ENCODE assay signal across 8 mouse cellular contexts in genomic region chr4:129640638-129641467, GRCm38 (mm10). TPM values are rescaled to one million over a fixed set of nuclear protein-coding genes. Genes with fewer than 3 reads are reported as not detected.
DNase-seq lines count a peak whose midpoint lies in the region; ATAC-seq and TF ChIP-seq lines count a peak whose summit lies in the region.

Txlna (minus strand) TSS chr4:129641065.

- peak; percentile 95 to 96 for DNase-seq in gastrocnemius, adult 8-10 months (ENCODE audit: low spot score in 2 of 2)
- peak; percentile 96 for DNase-seq in hindlimb bud, embryonic 11.5 days (ENCODE audit: extremely low spot score, low read depth, low spot score)
- peak; percentile 95 to 97 for DNase-seq in left cerebral cortex, adult 8-10 months (ENCODE audit: low spot score in 2 of 2)
- DNase-seq in right cerebral cortex, postnatal 10 days (ENCODE audit: low spot score in 2 of 2), result peak; percentile 98 to 99
- DNase-seq in urinary bladder, postnatal 25 days (ENCODE audit: low spot score), result peak; percentile 87

- peaks cover 62% of the 10 kb centered on the region for H3K36me3 ChIP-seq in megakaryocyte, embryonic 14.5 days (replicated peaks; ENCODE audit: low read length)

- H3K27me3 ChIP-seq in megakaryocyte, embryonic 14.5 days (replicated peaks), result no peaks in the 10 kb centered on the region

- peak within 1 kb of the TSS; percentile 83 for H3K27ac ChIP-seq in cortical plate, adult 2 months (ENCODE audit: insufficient read depth, low read length)

- peak within 1 kb of the TSS; percentile 59 for H3K4me3 ChIP-seq in cortical plate, adult 2 months (ENCODE audit: insufficient read depth, low read length)
- H3K4me3 ChIP-seq in megakaryocyte, embryonic 14.5 days (replicated peaks), result peak within 1 kb of the TSS; percentile 95

- peaks cover 16% of the 10 kb centered on the region for H3K4me1 ChIP-seq in cortical plate, adult 2 months (ENCODE audit: control insufficient read depth, insufficient read depth, low read length)
- H3K4me1 ChIP-seq in megakaryocyte, embryonic 14.5 days, result peaks cover 46% of the 10 kb centered on the region

- TF ChIP-seq CTCF in cortical plate, adult 2 months (IDR thresholded peaks at IDR 0.05; ENCODE audit: extremely low read depth, insufficient read depth, low read length), result no peak

- peak; percentile 93; the same call in 1 of the 2 replicates for TF ChIP-seq POLR2A in cortical plate, adult 2 months (IDR thresholded peaks at IDR 0.05; ENCODE audit: extremely low read depth, insufficient read depth, low read length)

- H3K9me3 ChIP-seq in megakaryocyte, embryonic 14.5 days, result no peaks in the 10 kb centered on the region

- peak; percentile 87 for ATAC-seq in activated CD4-positive, CD25-positive, alpha-beta regulatory T cell, adult 4 months

RNA-seq across cellular contexts. Expression of gene Txlna, which starts in this region (rescaled TPM):
- polyA plus RNA-seq in activated CD4-positive, CD25-positive, alpha-beta regulatory T cell, adult 4 months (2017; shearing (Covaris generic)), result 10 to 100 TPM; 21.0 to 33.3 TPM
- 32.2 and 33.4 TPM in 2 replicates for polyA plus RNA-seq in cortical plate, adult 2 months (2012; rRNA removed)
- 10 to 100 TPM; 10.9 to 20.3 (median 15.6) TPM for total RNA-seq in gastrocnemius, adult 8-10 months (2022)
- 10 to 100 TPM; 31.6 to 42.4 (median 37.2) TPM for total RNA-seq in left cerebral cortex, adult 8-10 months (2022)
- 17.9 and 24.0 TPM in 2 replicates for polyA plus RNA-seq in megakaryocyte, embryonic 14.5 days (2012; ENCODE audit: insufficient read depth, low replicate concordance)

Comparison
In these comparisons a context has a peak if more than half of its experiments do, and no peak if none do; other contexts are left out.
1. Peak in every context shown above with its lines: DNase-seq, ATAC-seq, H3K4me3 ChIP-seq and H3K27ac ChIP-seq.